ENCODE assay signal across 13 mouse cellular contexts in the genomic region with DNA sequence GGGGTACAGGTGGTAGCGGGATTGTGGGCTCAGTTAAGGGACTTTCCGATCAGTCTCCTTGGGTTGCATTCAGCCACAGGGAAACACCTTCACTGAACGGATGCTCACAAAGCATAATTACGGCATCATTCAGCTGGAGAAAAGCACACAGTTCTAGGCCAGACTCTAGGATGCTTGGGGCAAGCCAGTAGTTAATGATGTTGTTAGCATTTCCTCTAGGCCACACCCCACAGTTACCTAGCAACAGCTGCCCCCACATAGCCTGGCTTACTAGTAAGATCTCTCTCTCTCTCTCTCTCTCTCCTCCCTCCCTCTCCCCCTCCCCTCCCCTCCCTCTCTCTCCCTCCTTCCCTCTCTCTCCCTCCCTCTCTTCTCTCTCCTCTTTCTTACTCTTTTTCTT. TPM values are rescaled to one million over a fixed set of nuclear protein-coding genes. Genes with fewer than 3 reads are reported as not detected.
DNase-seq lines count a peak whose midpoint lies in the region; ATAC-seq and TF ChIP-seq lines count a peak whose summit lies in the region.
"Had no signal": no experiment of that assay in that cellular context is flagged by ENCODE, and none has a peak within 500 bp of the region (broad histone marks: within the 10 kb centered on the region; RNA-seq: fewer than 3 reads in every experiment).

No protein-coding gene starts in this region.

- no peak overlapping the region for H3K9ac ChIP-seq in ES-E14 (ENCODE audit: insufficient read depth, low read depth, low read length, poor library complexity, severe bottlenecking)
- no peak overlapping the region for H3K9ac ChIP-seq in forebrain, postnatal 0 days
- no peak overlapping the region for H3K9ac ChIP-seq in midbrain, embryonic 16.5 days (ENCODE audit: low read depth, low read length)
- no peak overlapping the region for H3K9ac ChIP-seq in kidney, embryonic 14.5 days (ENCODE audit: low read depth, low read length)
- H3K9ac ChIP-seq: liver, postnatal 0 days had no signal

- no peaks in the 10 kb centered on the region for H3K4me1 ChIP-seq in heart, embryonic 10.5 days
- H3K4me1 ChIP-seq in ES-E14 (ENCODE audit: control insufficient read depth in 2 of 2, insufficient read depth in 2 of 2, low read length in 2 of 2, poor library complexity in 1 of 2): peaks cover 0 to 4% of the 10 kb centered on the region in 2 experiments; a peak in 1 of 4 replicates
- no peaks in the 10 kb centered on the region for H3K4me1 ChIP-seq in forebrain, postnatal 0 days (ENCODE audit: insufficient read depth)
- no peaks in the 10 kb centered on the region for H3K4me1 ChIP-seq in midbrain, embryonic 16.5 days (ENCODE audit: control insufficient read depth, insufficient read depth, low read length)
- no peaks in the 10 kb centered on the region for H3K4me1 ChIP-seq in kidney, embryonic 14.5 days (ENCODE audit: control insufficient read depth, insufficient read depth, low read length)

- intact Hi-C loops in heart, postnatal 36 days (cut with DNase I): no loop called here

- peaks cover 31% of the 10 kb centered on the region for H3K27me3 ChIP-seq in heart, embryonic 10.5 days (ENCODE audit: insufficient read depth, poor library complexity, severe bottlenecking)
- H3K27me3 ChIP-seq in forebrain, postnatal 0 days (ENCODE audit: insufficient read depth, low read length): no peaks in the 10 kb centered on the region
- H3K27me3 ChIP-seq in midbrain, embryonic 16.5 days (ENCODE audit: control insufficient read depth, insufficient read depth, low read depth, low read length): no peaks in the 10 kb centered on the region
- H3K27me3 ChIP-seq in kidney, embryonic 14.5 days (ENCODE audit: control insufficient read depth, insufficient read depth, low read length): no peaks in the 10 kb centered on the region
- H3K27me3 ChIP-seq: Patski had no signal

- H3K27ac ChIP-seq in heart, embryonic 10.5 days: no peak overlapping the region
- no peak overlapping the region; the same call in 1 of the 2 replicates for H3K27ac ChIP-seq in ES-E14 (ENCODE audit: insufficient read depth, low read depth, low read length, poor library complexity, severe bottlenecking)
- H3K27ac ChIP-seq in forebrain, postnatal 0 days (ENCODE audit: low read depth, low read length): no peak overlapping the region
- H3K27ac ChIP-seq in midbrain, embryonic 16.5 days (ENCODE audit: low read length): no peak overlapping the region
- no peak overlapping the region for H3K27ac ChIP-seq in kidney, embryonic 14.5 days (ENCODE audit: low read depth, low read length)

- no peaks in the 10 kb centered on the region for H3K36me3 ChIP-seq in heart, embryonic 10.5 days
- H3K36me3 ChIP-seq in ES-E14 (ENCODE audit: control insufficient read depth, insufficient read depth, low read length, poor library complexity, severe bottlenecking): no peaks in the 10 kb centered on the region
- H3K36me3 ChIP-seq in forebrain, postnatal 0 days (ENCODE audit: insufficient read depth): no peaks in the 10 kb centered on the region
- no peaks in the 10 kb centered on the region for H3K36me3 ChIP-seq in midbrain, embryonic 16.5 days (ENCODE audit: control insufficient read depth, insufficient read depth, low read length)
- no peaks in the 10 kb centered on the region for H3K36me3 ChIP-seq in kidney, embryonic 14.5 days (ENCODE audit: control insufficient read depth, insufficient read depth, low read length)

- H3K9me3 ChIP-seq in heart, embryonic 10.5 days: no peaks in the 10 kb centered on the region
- H3K9me3 ChIP-seq in ES-E14 (ENCODE audit: control insufficient read depth, insufficient read depth, low read depth, low read length): no peaks in the 10 kb centered on the region
- no peaks in the 10 kb centered on the region for H3K9me3 ChIP-seq in forebrain, postnatal 0 days (ENCODE audit: low read length)
- H3K9me3 ChIP-seq in midbrain, embryonic 16.5 days (replicated peaks; ENCODE audit: control insufficient read depth, low read length, poor library complexity, severe bottlenecking): no peaks in the 10 kb centered on the region
- no peaks in the 10 kb centered on the region for H3K9me3 ChIP-seq in kidney, embryonic 14.5 days (ENCODE audit: control insufficient read depth, low read length)

- WGBS in heart, embryonic 10.5 days: 84% methylated on average over 4 of the region's 4 CpGs
- 36% methylated on average over 4 of the region's 4 CpGs for WGBS in forebrain, postnatal 0 days
- WGBS in midbrain, embryonic 16.5 days: 58% methylated on average over 4 of the region's 4 CpGs
- 80% methylated on average over 4 of the region's 4 CpGs for WGBS in kidney, embryonic 14.5 days

- in situ Hi-C loops in ES-E14 (cut with MboI; ENCODE audit: low sequenced_read_pairs in 2 of 2, unreplicated experiment in 2 of 2): no loop called here

- H3K4me2 ChIP-seq in forebrain, postnatal 0 days (ENCODE audit: low read depth): no peak overlapping the region
- H3K4me2 ChIP-seq in midbrain, embryonic 16.5 days (ENCODE audit: low read length): no peak overlapping the region
- H3K4me2 ChIP-seq in kidney, embryonic 14.5 days (replicated peaks; ENCODE audit: low read depth, low read length): no peak overlapping the region

- no peak overlapping the region for H3K4me3 ChIP-seq in heart, embryonic 10.5 days
- no peak overlapping the region for H3K4me3 ChIP-seq in ES-E14 (ENCODE audit: insufficient read depth in 1 of 2, low read depth in 1 of 2, low read length in 2 of 2, poor library complexity in 1 of 2, severe bottlenecking in 1 of 2)
- no peak overlapping the region for H3K4me3 ChIP-seq in forebrain, postnatal 0 days (ENCODE audit: low read depth, low read length)
- no peak overlapping the region for H3K4me3 ChIP-seq in midbrain, embryonic 16.5 days (ENCODE audit: low read depth, low read length)
- no peak overlapping the region for H3K4me3 ChIP-seq in kidney, embryonic 14.5 days (ENCODE audit: low read length)

- no peak for TF ChIP-seq CTCF in forebrain, postnatal 0 days (IDR thresholded peaks at IDR 0.05; ENCODE audit: low read depth)

- DNase-seq in heart, embryonic 10.5 days (ENCODE audit: low spot score): peak; percentile 55
- DNase-seq in heart, postnatal 36 days: no peak
- peak; percentile 33 for DNase-seq in ES-E14 (ENCODE audit: low read depth, low spot score)
- DNase-seq in forebrain, postnatal 0 days: no peak
- no peak for DNase-seq in cerebellum, adult 11 months
- DNase-seq in heart, adult 9 months (ENCODE audit: low spot score in 2 of 2): no peak
- DNase-seq: cerebellum, postnatal 25 days; liver, postnatal 0 days; thymus, adult 18-20 months had no signal

- ATAC-seq in forebrain, postnatal 0 days: peak; percentile 54; the same call in 1 of the 2 replicates
- ATAC-seq in midbrain, embryonic 16.5 days: peak; percentile 84
- ATAC-seq in kidney, embryonic 14.5 days (ENCODE audit: low FRiP score, low TSS enrichment): no peak
- ATAC-seq: liver, postnatal 0 days; Patski had no signal

TF ChIP-seq in ES-E14, 5 proteins besides CTCF, POLR2A, EP300 and RAD21:
- TF ChIP-seq MAFK (IDR thresholded peaks at IDR 0.05; ENCODE audit: insufficient read depth, low read depth, low read length) (no peak), ZNF384 (IDR thresholded peaks at IDR 0.05; ENCODE audit: low read depth, low read length) (no peak), HCFC1 (IDR thresholded peaks at IDR 0.05; ENCODE audit: borderline replicate concordance, insufficient read depth, low read length) (no peak), ZC3H11A (IDR thresholded peaks at IDR 0.05; ENCODE audit: borderline replicate concordance, low read depth, low read length) (no peak), CHD2 (IDR thresholded peaks at IDR 0.05; ENCODE audit: low read depth, low read length) (no peak)

RNA-seq across cellular contexts. Expression of a gene that starts 22.1 kb away (rescaled TPM):
- polyA plus RNA-seq in heart, embryonic 10.5 days (2016; fragmentation: Nextera tagmentation; extraction: Ambion mirVana): 6.1 and 10.5 TPM in 2 replicates
- under 1 TPM; 0.39 to 0.49 TPM for total RNA-seq in heart, postnatal 36 days (2021)
- 0.69 and 1.7 TPM in 2 replicates for total RNA-seq in ES-E14 (2012; rRNA removed)
- 1.7 and 3.1 TPM in 2 replicates for total RNA-seq in forebrain, postnatal 0 days (2014; rRNA removed)
- 1.4 and 2.8 TPM in 2 replicates for polyA plus RNA-seq in forebrain, postnatal 0 days (2015; fragmentation: Nextera tagmentation; extraction: Ambion mirVana)
- polyA plus RNA-seq in midbrain, embryonic 16.5 days (2015; fragmentation: Nextera tagmentation; extraction: Ambion mirVana): 1.5 and 1.9 TPM in 2 replicates
- 1.5 and 1.9 TPM in 2 replicates for polyA plus RNA-seq in kidney, embryonic 14.5 days (2014; fragmentation: Nextera tagmentation; extraction: Ambion mirVana)
- total RNA-seq: megakaryocyte, adult 5-6 weeks had no signal
- polyA plus RNA-seq: Patski had no signal

RNA-seq across cellular contexts. Expression of a gene that starts 57.8 kb away (rescaled TPM):
- not detected in 2 replicates for polyA plus RNA-seq in heart, embryonic 10.5 days (2016; fragmentation: Nextera tagmentation; extraction: Ambion mirVana)
- under 1 TPM; 0.31 to 0.70 TPM for total RNA-seq in heart, postnatal 36 days (2021)
- total RNA-seq in ES-E14 (2012; rRNA removed): 2.4 and 4.1 TPM in 2 replicates
- total RNA-seq in forebrain, postnatal 0 days (2014; rRNA removed): not detected in 2 replicates
- polyA plus RNA-seq in forebrain, postnatal 0 days (2015; fragmentation: Nextera tagmentation; extraction: Ambion mirVana): not detected in 2 replicates
- not detected in 2 replicates for polyA plus RNA-seq in midbrain, embryonic 16.5 days (2015; fragmentation: Nextera tagmentation; extraction: Ambion mirVana)
- 0.26 and 0.43 TPM in 2 replicates for polyA plus RNA-seq in kidney, embryonic 14.5 days (2014; fragmentation: Nextera tagmentation; extraction: Ambion mirVana)
- polyA plus RNA-seq: Patski had no signal

Comparison
In these comparisons a context has a peak if more than half of its experiments do, and no peak if none do; other contexts are left out.
1. DNase-seq: peak in heart, embryonic 10.5 days (single experiment) and ES-E14 (single experiment); none in heart, postnatal 36 days (0 of 2), forebrain, postnatal 0 days (single experiment), cerebellum, adult 11 months (single experiment) and heart, adult 9 months (0 of 2).